Mouse (Mus musculus) spleen, adult 2 months (tissue): ENCODE data around the gene Prex1. TPM values are rescaled to one million over a fixed set of nuclear protein-coding genes. Genes with fewer than 3 reads are reported as not detected.

Source experiments
- DNase-seq, 2 experiments: peaks; one replicate each; pipeline versions ENCODE4 v3.0.0 to v3.0.0-alpha.2; 2012 to 2021; ENCODE audit warnings: low spot score in 2 of 2, low read depth in 1 of 2
- H3K27ac ChIP-seq: fragments of 200-500 bp; 2 replicates; pipeline ENCODE4 v1.5.1; 2012; ENCODE audit warnings: low read length, inconsistent platforms; ENCODE audit not compliant: insufficient read depth
- H3K27me3 ChIP-seq: fragments of 200-500 bp; 2 replicates; pipeline ENCODE4 v1.6.1; 2012; ENCODE audit warnings: mild to moderate bottlenecking, moderate library complexity, low read length, inconsistent platforms; ENCODE audit not compliant: control insufficient read depth, insufficient read depth
- H3K36me3 ChIP-seq: fragments of 200-500 bp; 2 replicates; pipeline ENCODE4 v1.6.1; 2012; ENCODE audit warnings: mild to moderate bottlenecking, low read length, inconsistent platforms; ENCODE audit not compliant: control insufficient read depth, insufficient read depth
- H3K4me1 ChIP-seq: fragments of 200-500 bp; 2 replicates; pipeline ENCODE4 v1.6.1; 2011; ENCODE audit warnings: inconsistent platforms; ENCODE audit not compliant: control insufficient read depth, insufficient read depth, insufficient read length
- H3K4me3 ChIP-seq: fragments of 200-500 bp; 2 replicates; pipeline ENCODE4 v1.5.1; 2011; ENCODE audit warnings: mild to moderate bottlenecking, inconsistent platforms; ENCODE audit not compliant: insufficient read depth, insufficient read length; ENCODE audit errors: extremely low read depth
- CTCF ChIP-seq: fragments of 200-500 bp; IDR thresholded peaks from 2 replicates; pipeline ENCODE4 v1.5.1; 2011; ENCODE audit warnings: mild to moderate bottlenecking, inconsistent platforms; ENCODE audit not compliant: insufficient read depth, insufficient read length, insufficient replicate concordance; ENCODE audit errors: extremely low read depth
- POLR2A ChIP-seq: fragments of 200-500 bp; IDR thresholded peaks from 2 replicates; pipeline ENCODE4 v1.6.1; 2011; ENCODE audit warnings: low read depth, low read length, inconsistent platforms
- WGBS: fragments of 180-500 bp; shearing (Covaris S2); methylation state at CpG from one replicate; pipeline ENCODE4 v1.1.7; 2018; 5-methylcytosine and 5-hydroxymethylcytosine counted together
- polyA plus RNA-seq: library from polyadenylated mRNA; depleted of rRNA; stranded (reverse); fragments of >200 nt; gene quantifications from 2 replicates; pipeline ENCODE4 v1.2.3, GENCODE M21; 2012

The Prex1 gene
- polyA plus RNA-seq, 1 experiment, result 123 TPM

DNA sequence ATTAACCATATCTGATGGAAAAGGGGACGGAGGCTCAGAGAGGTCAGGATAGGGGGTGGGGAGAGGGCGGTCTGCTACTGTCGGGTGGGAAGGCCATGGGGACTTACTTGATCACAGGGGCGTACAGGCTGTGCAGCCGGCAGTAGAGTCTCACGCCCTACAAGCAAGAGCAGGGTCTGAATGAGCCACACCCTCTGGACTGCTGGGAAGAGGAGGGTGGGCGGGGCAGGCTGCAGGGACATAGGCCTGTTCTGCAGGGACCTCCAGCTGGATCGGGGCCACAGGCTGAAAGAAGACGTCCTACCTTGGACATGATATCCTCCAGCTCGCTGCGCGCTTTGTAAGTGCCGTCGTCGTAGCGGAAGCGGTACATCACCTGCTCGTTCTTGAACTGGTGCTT is 112.2 kb downstream of the Prex1 start:
- no peak overlapping the region for H3K4me3 ChIP-seq
- no peaks in the 10 kb centered on the region for H3K27me3 ChIP-seq
- no peak overlapping the region for H3K27ac ChIP-seq
- H3K36me3 ChIP-seq, result peaks cover 22% of the 10 kb centered on the region
- DNase-seq, result no peak
- no peak for TF ChIP-seq CTCF
- TF ChIP-seq POLR2A, result no peak
- WGBS, result 96% methylated on average over 18 of the region's 18 CpGs
- H3K4me1 ChIP-seq, result no peaks in the 10 kb centered on the region; the same call in 1 of the 2 replicates

DNA sequence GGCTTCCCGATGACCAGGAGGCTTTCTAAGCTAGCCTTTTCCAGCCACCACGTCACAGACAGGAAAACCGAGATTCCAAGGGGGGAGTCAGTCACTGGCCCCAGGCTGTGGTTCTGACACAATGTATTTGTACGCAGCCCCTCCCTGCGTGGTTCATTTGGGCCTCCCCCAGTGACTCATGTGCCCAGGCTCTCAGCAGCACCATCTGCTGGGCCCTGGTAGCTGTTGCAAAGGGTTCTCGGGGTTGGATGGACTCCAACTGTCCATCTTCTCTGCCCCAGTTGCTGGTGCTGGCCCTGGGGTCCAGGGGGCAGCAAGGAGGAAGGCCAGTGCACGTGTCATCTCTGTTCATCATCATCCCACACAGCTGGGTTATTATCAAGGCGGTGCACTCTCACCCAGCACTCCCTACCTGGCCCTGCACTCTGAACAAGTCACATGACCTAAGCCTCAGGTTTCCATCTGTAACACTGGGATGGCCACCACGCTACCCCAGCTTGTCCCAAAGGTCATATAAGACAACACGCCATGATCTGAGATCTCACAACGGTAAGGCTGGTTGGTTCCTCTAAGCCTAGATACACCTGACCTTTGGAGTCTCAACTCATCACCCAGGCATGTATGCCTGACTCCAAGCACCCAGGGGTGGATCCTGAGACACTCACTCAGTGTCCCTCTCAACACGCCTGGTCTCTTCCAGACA is 115.0 kb downstream of the Prex1 start:
- Histone ChIP-seq H3K27ac (no peak overlapping the region), H3K27me3 (no peaks in the 10 kb centered on the region), H3K4me1 (no peaks in the 10 kb centered on the region), H3K36me3 (peaks cover 22% of the 10 kb centered on the region), H3K4me3 (no peak overlapping the region)
- TF ChIP-seq CTCF (no peak), POLR2A (no peak)
- no peak for DNase-seq
- 87% methylated on average over 12 of the region's 12 CpGs for WGBS

DNA sequence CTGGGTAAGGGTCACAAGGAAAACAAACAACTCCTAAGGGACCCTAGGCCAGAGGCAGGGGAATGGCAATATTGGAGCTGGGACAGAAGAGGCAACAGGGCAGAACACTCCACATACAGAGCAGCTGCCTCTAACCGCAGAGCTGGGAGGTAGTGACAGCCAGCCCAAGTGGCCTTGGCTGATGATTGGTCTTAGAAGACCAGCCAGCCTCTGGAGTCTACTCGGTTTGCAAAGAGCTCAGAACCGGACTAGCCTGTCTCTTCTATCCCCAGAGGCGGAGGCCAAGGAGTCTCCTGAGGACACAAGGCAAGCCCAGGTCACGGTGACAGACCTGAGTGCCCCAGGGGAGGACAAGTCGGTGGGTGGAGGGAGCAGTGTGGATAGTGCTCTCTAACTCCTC is 115.9 kb downstream of the Prex1 start:
- Histone ChIP-seq H3K27ac (no peak overlapping the region), H3K4me1 (no peaks in the 10 kb centered on the region), H3K36me3 (peaks cover 23% of the 10 kb centered on the region), H3K27me3 (no peaks in the 10 kb centered on the region), H3K4me3 (no peak overlapping the region)
- WGBS, result 60% methylated on average over 6 of the region's 6 CpGs
- DNase-seq, result no peak
- TF ChIP-seq POLR2A, result no peak
- TF ChIP-seq CTCF, result no peak

DNA sequence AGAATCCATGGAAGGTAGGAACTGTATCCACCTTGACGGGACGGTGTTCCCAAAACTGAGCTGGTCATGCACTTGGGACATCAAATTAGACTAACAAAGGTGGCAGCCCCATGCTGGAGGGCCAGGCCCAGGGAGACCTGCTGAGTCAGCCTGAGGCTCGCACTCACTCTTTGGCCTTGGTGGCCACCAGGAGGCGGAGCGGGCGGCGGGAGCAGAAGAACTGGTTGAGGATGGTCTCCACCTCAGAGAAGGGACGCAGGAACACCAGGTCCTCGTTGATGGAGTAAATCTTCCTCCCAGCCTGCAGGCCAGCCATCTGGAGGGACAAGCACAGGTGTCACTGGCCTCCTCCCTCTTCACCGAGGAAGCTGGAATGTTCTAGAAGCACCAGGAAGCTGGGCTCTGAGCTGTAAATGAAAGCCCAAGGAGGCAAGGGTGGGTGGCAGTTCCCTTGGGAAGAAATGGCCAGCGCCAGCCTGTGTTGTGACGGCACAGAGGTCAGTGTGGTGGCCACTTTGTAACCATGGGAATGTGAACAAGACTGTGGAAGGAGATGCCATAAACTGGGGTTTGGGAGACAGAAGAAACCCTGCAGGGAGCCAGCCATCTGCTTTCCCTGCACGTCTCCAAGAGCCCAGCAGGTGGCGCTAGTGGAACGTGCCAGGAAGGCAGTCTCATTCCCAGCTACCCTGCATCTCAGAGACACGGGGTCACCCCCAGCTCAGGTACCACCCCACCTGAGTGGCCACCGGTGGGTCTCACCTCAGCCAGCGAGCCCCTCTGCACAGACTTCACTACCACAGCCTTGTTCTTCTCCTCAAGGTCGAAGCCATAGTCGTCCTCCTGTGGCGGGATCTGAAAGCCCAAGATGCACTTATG is 121.4 kb downstream of the Prex1 start:
- DNase-seq, result peak; percentile 19 to 66

DNA sequence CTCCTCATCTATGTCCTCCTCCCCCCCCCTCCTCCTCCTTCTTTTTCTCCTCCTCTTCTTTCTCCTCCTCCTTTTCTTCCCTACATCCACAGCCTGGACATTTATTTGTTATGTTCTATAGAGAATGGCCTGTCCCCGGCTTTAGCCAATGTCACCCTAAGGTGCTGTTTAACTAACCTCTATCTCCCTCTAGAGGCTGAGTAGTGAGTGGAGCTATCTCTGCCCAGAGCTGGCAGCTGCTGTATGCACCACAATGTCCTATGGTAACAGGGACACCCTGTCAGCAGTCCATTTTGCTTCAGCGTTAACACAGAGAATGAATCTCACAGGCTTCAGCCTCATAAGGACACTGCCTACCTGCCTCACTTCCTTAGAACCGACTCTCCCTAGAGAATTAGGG is 129.1 kb downstream of the Prex1 start:
- WGBS, result 73% methylated on average over 3 of the region's 3 CpGs
- Histone ChIP-seq H3K36me3 (peaks cover 78% of the 10 kb centered on the region), H3K4me3 (no peak overlapping the region), H3K4me1 (no peaks in the 10 kb centered on the region; the same call in 1 of the 2 replicates), H3K27ac (no peak overlapping the region), H3K27me3 (no peaks in the 10 kb centered on the region)
- no peak for DNase-seq
- TF ChIP-seq POLR2A (no peak), CTCF (no peak)

More for the DNA sequence above, 121.4 kb downstream of the Prex1 start:
- no peak overlapping the region for H3K4me3 ChIP-seq
- H3K36me3 ChIP-seq, result peaks cover 34% of the 10 kb centered on the region
- H3K27me3 ChIP-seq, result no peaks in the 10 kb centered on the region
- no peak overlapping the region for H3K27ac ChIP-seq
- no peaks in the 10 kb centered on the region for H3K4me1 ChIP-seq
- TF ChIP-seq CTCF (peak; percentile 100), POLR2A (no peak)
- 65% methylated on average over 21 of the region's 21 CpGs for WGBS

DNA sequence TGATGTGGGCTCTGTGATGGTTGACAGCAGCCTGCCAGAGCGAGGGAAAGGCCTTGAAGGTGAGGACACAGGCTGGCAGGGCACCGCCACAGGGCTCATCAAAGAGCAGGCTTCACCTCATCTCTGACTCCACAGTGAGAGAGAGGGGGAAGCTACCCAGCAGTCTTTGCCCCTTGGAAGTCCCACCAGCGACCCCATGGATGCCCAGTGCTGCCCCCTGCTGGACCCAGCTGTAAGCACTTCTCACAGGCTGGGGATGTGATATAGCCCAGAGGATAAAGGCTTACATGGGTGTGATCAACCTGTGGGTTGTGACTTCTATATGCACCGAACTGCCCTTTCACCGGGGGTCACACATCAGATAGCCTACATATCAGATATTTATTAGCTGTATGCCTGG is 130.3 kb downstream of the Prex1 start:
- no peak for DNase-seq
- Histone ChIP-seq H3K4me3 (no peak overlapping the region), H3K36me3 (peaks cover 71% of the 10 kb centered on the region), H3K27me3 (no peaks in the 10 kb centered on the region), H3K27ac (no peak overlapping the region), H3K4me1 (no peaks in the 10 kb centered on the region; the same call in 1 of the 2 replicates)
- TF ChIP-seq POLR2A (no peak), CTCF (0 out of 2 replicates have a peak, but pooled peaks have one; percentile 10)
- WGBS, result 91% methylated on average over 5 of the region's 5 CpGs
